Mouse (Mus musculus) adrenal gland, adult 18-20 months (tissue): Measurements from ENCODE around the gene Siglecf. TPM values are rescaled to one million over a fixed set of nuclear protein-coding genes. Genes with fewer than 3 reads are reported as not detected.
"Not testable (repeated sequence)": the region's sequence is repeated elsewhere in the genome, so short reads cannot be mapped to it uniquely, and the experiment has no call there.

Experiments used
- DNase-seq, 2 experiments: peaks; one replicate each; pipeline ENCODE4 v3.0.0; 2021 to 2022; ENCODE audit warnings: low spot score in 2 of 2
- long read RNA-seq, 2 experiments: library from polyadenylated mRNA; stranded (forward); transcript quantifications; one replicate each; pipeline ENCODE4 v2.0.0; 2021
- total RNA-seq, 2 experiments: library from RNA; stranded (reverse); gene quantifications; 1 replicate in 1 of 2; 2 replicates in 1 of 2; pipeline ENCODE4 v1.2.3; 2021

Gene Siglecf
- not detected for total RNA-seq
- long read RNA-seq, experiment 1, result 0 reads
- long read RNA-seq, experiment 2, result 0 reads

GRCm38 (mm10) chr7:43351154-43351553 is at the start of gene Siglecf:
Gene Siglecf, plus strand, starts transcription at chr7:43351341.
- DNase-seq, result no peak

GRCm38 (mm10) chr7:43305235-43305634 is 45.9 kb upstream of the Siglecf start:
- DNase-seq, result no peak

GRCm38 (mm10) chr7:43309069-43309468 is 42.1 kb upstream of the Siglecf start:
- no peak for DNase-seq

DNA sequence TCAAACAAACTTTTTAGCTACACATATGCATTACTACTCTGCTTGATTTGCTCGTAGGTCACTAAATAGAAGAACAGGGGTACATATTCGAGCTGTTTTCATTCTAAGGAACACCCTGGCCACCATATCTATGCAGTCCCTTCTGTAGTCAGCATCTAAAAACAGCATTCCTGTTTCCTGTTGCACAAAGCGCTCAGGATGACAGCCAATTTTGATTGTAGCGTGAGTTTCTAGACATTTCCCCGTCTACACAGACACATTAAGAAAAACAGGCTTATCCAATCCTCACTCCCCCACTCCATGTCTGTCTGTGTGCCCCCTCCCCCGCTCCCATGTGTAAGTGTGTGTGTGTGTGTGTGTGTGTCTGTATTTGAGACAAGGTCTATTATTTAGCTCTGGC is 39.5 kb upstream of the Siglecf start:
- no peak for DNase-seq

- DNase-seq, result no peak
These were observed 38.6 kb upstream of the Siglecf start for GRCm38 (mm10) chr7:43312386-43313012.

- peak; percentile 78 to 81 for DNase-seq
These were observed 38.1 kb upstream of the Siglecf start, which contains the start of gene Zfp715 for GRCm38 (mm10) chr7:43313013-43313428. Gene Zfp715, minus strand, starts transcription at chr7:43313294.

DNA sequence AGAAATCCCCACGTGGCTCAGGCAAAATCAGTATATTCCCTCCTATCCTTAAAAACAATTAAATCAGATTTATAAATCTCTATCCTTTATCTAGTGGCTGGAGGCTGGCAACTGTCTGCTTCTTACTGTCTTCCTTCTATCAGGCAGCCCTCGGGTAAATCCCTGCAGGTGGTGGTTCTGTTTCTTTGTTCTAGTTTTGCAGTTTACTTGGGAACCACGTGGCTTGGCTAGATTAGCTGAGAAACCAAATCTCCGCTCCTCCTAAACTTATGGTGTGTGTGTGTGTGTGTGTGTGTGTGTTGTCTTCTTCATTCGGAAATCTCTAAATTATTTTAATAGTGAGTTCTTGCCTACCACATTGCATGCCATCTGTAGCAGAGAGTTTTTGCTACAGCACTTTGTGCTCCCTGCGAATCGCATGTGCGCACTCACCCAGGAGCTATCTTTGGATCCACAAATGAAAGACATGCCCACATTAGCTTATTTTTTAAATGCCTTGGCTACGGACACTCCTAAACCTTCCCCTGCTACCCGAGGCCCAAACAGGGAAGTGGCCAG is 24.8 kb upstream of the Siglecf start:
- no peak for DNase-seq

GRCm38 (mm10) chr7:43328101-43328500 is 23.0 kb upstream of the Siglecf start:
- no peak for DNase-seq

DNA sequence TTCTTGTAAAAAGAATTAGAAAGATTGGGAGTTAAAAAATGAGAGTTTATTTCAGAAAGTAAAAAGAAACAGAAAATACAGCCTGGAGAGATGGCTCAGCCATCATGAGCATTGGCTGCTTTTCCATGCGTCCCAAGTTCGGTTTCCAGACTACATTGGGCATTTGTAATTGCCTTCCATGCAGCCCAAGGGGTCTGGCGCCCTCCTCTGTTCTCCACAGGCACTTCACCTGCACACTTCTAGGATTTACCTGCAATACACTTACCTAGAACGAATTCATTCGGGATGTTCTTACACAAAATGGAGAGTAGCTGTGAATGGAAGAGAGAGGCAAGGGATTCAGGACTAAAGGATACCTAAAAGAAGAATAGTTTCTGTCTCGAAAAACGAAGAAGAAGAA is 17.9 kb upstream of the Siglecf start:
- DNase-seq, result no peak

DNA sequence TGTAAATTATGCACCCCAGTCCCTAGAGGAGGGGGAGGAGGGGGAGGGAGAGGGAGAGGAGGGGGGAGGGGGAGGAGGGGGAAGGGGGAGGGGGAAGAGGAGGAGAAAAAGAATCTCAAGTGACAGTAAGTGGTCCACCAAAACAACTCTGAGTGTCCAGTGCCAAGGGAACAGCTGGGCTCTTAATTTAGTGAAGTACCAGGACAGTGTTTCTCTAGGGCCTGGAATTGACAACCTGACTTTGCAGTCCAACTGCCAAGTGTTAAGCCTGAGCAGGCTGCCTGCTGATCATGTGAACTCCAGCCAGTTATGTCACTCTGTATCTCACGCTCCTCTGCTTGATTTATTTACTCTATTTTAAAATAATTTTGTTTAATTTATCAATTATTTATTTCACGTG is 17.2 kb upstream of the Siglecf start:
- DNase-seq, result no peak

- DNase-seq, result no peak
These were observed 10.4 kb upstream of the Siglecf start for GRCm38 (mm10) chr7:43340771-43341170.

DNA sequence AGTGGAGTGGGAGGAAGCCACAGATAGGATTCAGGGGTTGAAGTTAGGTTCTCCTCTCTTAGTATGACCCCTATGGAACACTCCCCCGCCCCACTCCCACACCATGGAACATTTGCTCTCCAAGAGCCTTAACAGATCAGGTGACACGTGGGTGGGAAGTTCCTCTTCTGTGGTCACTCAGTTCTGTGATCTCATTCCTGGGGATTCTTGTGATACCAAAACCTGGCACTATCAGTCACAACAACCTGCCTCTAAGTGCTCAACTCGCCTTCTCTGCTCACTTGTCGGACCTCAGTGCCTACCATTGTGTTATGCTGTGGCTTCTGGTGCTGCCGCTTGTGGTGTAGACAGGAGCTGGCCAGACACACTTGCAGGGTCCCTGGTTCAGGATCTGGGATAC is 8.0 kb upstream of the Siglecf start:
- no peak for DNase-seq

DNA sequence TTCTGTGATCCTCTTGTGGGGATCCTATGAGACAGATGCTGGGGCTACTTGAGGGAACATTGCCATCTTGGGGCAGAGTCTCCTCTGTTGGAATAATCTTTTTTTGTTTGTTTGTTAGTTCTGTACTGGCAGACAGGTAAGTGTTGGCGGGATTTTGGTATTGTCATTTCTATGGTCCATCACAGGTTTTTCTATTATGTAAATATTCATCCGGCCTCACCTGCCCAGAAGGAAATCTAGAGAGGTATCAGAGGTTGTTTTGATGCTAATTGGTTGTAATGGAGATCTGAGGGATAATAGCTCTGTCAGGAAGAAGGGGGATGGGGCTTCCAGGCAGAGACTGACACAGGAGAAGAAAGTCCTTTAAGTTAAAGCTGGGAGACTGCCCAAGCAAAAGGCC is 7.1 kb upstream of the Siglecf start:
- DNase-seq, result no peak

DNA sequence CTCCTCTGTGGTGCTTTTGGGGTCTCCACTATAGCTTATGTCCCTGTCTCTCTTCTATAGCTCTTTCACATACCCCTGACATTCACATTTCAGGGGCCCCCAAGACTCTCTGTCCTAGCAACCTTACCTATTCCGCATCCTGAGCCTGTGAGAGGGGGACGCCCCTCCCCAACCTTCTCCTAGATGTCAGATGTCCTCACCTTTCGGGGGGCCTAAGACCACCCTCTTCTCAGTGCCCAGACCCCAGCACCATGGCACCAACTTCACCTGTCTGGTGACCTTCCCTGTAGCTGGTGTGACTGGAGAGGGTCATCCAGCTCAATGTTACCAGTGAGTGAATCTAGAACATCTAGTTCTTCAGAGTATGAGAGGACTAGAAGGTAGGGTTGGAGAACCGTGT is 6.7 kb upstream of the Siglecf start:
- DNase-seq, result no peak

DNA sequence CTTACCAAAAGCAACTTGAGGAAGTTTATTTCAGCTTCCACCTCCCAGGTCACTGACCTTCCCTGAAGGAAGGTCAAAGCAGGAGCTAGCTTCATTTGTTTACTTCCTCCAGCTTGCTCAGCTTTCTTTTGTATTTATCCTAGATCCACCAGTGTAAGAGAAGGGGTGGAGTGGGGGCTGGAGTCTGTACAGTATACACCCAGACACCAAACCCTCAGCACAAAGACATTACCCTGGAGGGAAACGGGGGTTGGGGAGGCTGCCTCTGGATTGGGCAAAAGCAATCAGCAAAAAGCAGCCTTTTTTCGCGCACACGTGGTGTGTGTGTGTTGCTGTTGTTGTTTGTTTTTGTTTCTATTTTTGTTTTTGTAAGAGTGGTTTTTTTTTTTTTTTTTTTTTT is 5.0 kb upstream of the Siglecf start:
- DNase-seq, result no peak

DNA sequence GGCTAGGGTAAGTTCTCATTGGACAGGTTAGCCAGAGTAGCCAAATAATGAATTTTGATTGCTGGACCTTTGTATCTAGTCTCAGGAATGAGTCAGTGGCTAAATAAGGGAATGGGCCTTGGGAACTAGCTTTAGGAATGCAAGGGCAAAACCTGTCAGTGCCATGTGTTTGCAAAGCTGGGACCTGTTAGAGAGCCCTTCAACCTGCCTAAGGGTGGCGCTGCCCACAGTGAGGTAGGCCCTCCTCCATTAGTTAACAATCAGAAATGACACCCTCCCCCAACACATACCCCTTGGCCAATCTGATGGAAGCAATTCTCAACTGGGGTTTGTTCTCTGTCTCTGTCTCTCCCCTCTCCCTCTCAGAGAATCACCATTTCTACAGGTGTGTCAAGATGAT is 4.6 kb upstream of the Siglecf start:
- DNase-seq, result no peak

DNA sequence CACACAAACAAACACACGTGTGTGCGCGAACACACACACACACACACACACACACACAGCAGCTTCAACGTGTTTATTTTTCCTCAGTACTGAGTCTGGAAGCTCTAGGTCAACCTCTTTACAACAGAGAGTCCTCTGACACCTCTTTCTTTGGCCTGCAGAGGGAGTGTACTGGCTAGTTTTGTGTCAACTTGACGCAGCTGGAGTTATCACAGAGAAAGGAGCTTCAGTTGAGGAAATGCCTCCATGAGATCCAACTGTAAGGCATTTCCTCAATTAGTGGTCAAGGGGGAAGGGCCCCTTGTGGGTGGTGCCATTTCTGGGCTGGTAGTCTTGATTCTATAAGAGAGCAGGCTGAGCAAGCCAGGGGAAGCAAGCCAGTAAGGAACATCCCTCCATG is 1.5 kb upstream of the Siglecf start:
- DNase-seq, result not testable (repeated sequence)

DNA sequence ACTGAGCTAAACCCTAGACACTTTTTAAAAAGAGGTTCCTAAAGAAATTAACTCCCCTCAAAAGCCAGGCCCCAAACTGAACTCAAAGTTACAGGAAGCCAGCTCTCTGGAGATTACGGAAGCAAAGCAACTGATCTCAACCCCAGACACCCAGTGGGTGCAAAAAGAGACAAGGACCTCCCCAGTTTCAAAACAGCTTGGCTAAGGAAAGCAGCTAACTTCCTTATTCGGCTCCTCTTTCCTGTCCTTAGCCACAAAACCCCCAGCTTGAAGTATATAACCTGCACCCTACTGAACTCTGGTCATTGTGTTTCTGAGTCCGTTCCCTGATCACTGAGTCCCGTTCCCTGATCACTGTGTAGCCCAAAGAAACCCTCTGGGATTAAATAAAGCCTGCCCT is 2.0 kb downstream of the Siglecf start:
- no peak for DNase-seq

- no peak for DNase-seq
These were observed 2.6 kb downstream of the Siglecf start for GRCm38 (mm10) chr7:43353758-43354157.

GRCm38 (mm10) chr7:43354893-43355835 is 4.0 kb downstream of the Siglecf start:
- no peak for DNase-seq

- peak in 1 of 2 experiments; percentile 22 for DNase-seq
These were observed 7.4 kb downstream of the Siglecf start for GRCm38 (mm10) chr7:43358556-43358955.

DNA sequence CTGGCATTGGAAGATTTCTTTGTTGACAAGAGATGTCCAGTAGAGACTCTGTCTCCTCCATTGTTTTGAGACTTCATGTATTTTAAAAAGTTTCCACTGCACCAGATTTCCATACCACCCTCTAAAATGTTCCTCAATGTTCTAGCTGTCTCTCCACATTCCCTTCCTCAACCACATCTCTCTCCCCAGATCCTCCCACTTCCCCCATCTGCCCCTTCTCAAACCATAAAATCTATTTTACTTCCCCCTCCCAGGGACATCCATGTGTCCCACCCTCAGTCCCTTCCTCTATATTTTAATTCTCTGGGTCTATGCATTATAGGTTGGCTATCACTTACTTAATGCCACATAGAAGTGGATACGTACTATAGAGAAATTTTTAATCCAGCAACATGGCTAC is 10.3 kb downstream of the Siglecf start:
- no peak for DNase-seq
